Mouse (Mus musculus) 3134 (cell line): ENCODE results near the gene Anapc7.

Source experiments
- DNase-seq: peaks from one replicate; pipeline ENCODE4 v3.0.0-alpha.2; 2011; ENCODE audit warnings: low spot score; ENCODE audit not compliant: insufficient read length; ENCODE audit errors: extremely low read depth

Anapc7 gene

GRCm38 (mm10) chr5:122421271-122422068 is at the start of gene Anapc7:
Gene Anapc7, plus strand, starts transcription at chr5:122421693.
- no peak for DNase-seq

- peak; percentile 96 for DNase-seq
Measured at GRCm38 (mm10) chr5:122372192-122372769, 49.2 kb upstream of the Anapc7 start, which contains the start of gene Fam216a. Gene Fam216a, minus strand, starts transcription at chr5:122372364.

- no peak for DNase-seq
Measured at GRCm38 (mm10) chr5:122372878-122373277, 48.6 kb upstream of the Anapc7 start.

GRCm38 (mm10) chr5:122377101-122377833 is 44.2 kb upstream of the Anapc7 start:
- DNase-seq = no peak

- DNase-seq = no peak
Measured at GRCm38 (mm10) chr5:122378171-122378570, 43.3 kb upstream of the Anapc7 start.

GRCm38 (mm10) chr5:122379374-122380155 is 41.9 kb upstream of the Anapc7 start:
- peak; percentile 53 for DNase-seq

GRCm38 (mm10) chr5:122390006-122390405 is 31.5 kb upstream of the Anapc7 start:
- no peak for DNase-seq

GRCm38 (mm10) chr5:122390671-122391070 is 30.8 kb upstream of the Anapc7 start:
- no peak for DNase-seq

- DNase-seq = no peak
Measured at GRCm38 (mm10) chr5:122391178-122391785, 30.2 kb upstream of the Anapc7 start.

GRCm38 (mm10) chr5:122391786-122392180 is 29.7 kb upstream of the Anapc7 start, which contains the start of gene Arpc3:
Gene Arpc3, plus strand, starts transcription at chr5:122391878.
- peak; percentile 90 for DNase-seq

- no peak for DNase-seq
Measured at GRCm38 (mm10) chr5:122392227-122393004, 29.1 kb upstream of the Anapc7 start.

GRCm38 (mm10) chr5:122393887-122394286 is 27.6 kb upstream of the Anapc7 start:
- DNase-seq = no peak

GRCm38 (mm10) chr5:122396791-122397190 is 24.7 kb upstream of the Anapc7 start:
- DNase-seq = no peak

- DNase-seq = no peak
Measured at GRCm38 (mm10) chr5:122397495-122397894, 24.0 kb upstream of the Anapc7 start.

- no peak for DNase-seq
Measured at GRCm38 (mm10) chr5:122399871-122400270, 21.6 kb upstream of the Anapc7 start.

GRCm38 (mm10) chr5:122400628-122401302 is 20.7 kb upstream of the Anapc7 start:
- no peak for DNase-seq

GRCm38 (mm10) chr5:122401303-122401640 is 20.2 kb upstream of the Anapc7 start:
- DNase-seq = no peak

GRCm38 (mm10) chr5:122402160-122402559 is 19.3 kb upstream of the Anapc7 start:
- DNase-seq = no peak

- DNase-seq = no peak
Measured at GRCm38 (mm10) chr5:122402772-122403171, 18.7 kb upstream of the Anapc7 start.
